Mouse (Mus musculus) thymus, postnatal 0 days (tissue): ENCODE data around the gene C1qtnf2. TPM values are rescaled to one million over a fixed set of nuclear protein-coding genes. Genes with fewer than 3 reads are reported as not detected.
A peak's percentile ranks its signal among the peaks of the same experiment; 100 is the strongest.

Experiments
- DNase-seq: peaks from one replicate; pipeline ENCODE4 v3.0.0-alpha.2; 2015; ENCODE audit warnings: low spot score
- polyA plus RNA-seq: library from polyadenylated mRNA; unstranded; fragments of >200 nt; fragmentation: Nextera tagmentation; extraction: Ambion mirVana; gene quantifications from 2 replicates; pipeline ENCODE4 v1.2.1, GENCODE M21; 2015

The C1qtnf2 gene
- polyA plus RNA-seq, 1 experiment from 2014 or later: 5.6 TPM

DNA sequence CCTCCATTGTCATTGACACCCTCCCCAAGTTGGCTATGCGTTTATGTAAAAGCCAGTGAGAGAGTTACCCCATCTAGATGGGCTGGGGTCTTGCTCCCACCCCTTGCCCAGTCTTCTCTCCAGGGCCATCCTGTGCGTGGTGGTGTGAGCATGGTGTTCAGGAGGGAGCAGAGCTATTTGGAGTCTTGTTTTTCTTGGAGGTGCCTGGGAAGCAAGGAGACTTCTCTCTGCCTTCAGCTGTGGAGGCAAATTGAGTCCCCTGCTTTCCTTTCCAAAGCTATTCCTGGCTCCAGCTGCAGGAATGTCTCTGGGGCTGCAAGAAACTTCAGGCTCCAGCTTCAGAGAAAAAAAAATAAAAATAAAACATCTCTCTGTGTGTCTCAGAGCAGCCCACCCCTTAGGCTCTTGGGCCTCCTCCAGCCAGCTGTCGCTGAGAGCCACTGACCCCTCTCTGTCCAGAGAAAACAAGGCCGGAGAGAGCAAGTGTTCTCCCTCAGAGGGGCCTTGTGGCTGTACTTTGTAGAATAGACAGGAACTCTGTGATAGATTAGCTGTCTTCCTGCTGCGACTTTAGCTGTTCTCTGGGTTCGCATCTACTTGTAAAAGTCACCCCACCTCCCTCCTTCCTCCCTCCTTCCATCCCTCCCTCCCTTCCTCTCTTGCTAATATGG lies 9.2 kb downstream of the C1qtnf2 start:
- DNase-seq: no peak

DNA sequence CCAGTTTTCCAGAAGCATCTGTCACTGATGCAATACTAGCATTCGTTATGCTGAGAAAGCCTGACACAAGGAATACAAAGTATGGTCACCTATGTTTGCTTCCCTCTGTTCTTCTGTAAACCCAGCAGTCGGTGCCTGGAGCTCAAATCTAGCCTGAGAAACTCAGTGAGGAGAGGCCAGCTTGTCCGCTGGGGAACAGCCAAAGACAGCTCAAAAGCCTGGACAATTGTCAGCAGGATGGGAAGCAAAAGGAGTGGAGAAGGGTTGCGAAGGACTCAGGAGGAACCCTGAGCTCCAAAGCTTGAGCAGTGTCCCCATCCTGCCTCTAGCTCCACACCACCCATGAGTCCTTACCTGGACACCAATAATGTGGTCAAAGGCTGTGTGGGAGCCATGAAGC lies 10.0 kb downstream of the C1qtnf2 start:
- DNase-seq: no peak

DNA sequence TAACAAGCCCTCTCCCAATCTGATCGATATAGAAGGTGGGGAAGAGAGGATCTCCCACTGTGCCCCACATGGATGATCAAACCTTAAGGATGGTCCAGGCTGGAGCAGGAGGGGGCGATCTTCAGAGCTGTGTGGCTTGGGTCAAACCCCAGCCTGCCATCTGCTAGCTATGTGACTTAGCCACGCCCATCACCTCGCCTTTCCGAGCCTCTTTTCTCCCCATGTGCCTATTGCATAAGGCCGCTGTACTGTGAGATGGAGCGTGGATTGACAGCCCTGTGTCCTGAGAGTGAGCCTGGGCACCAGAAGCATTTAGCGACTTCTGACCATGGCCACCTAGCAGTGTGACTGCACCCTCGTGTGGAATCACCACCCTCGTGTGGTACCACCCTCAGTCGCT lies 10.6 kb downstream of the C1qtnf2 start:
- DNase-seq: no peak

DNA sequence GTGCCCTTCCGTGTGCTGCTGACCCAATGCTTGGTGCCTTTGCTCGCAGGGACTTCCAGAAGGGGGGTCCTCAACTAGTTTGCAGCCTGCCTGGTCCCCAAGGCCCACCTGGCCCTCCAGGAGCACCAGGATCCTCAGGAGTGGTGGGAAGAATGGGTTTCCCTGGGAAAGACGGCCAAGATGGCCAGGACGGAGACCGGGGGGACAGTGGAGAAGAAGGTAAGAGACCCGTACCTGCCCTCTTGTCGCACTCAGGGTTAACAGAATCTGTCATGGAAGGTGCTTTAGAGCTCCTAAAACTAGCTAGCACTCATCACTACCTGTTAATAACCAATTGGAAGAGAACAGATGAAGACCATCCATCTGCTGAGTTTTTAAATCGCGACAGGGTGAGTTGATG lies 11.8 kb downstream of the C1qtnf2 start:
- no peak for DNase-seq

DNA sequence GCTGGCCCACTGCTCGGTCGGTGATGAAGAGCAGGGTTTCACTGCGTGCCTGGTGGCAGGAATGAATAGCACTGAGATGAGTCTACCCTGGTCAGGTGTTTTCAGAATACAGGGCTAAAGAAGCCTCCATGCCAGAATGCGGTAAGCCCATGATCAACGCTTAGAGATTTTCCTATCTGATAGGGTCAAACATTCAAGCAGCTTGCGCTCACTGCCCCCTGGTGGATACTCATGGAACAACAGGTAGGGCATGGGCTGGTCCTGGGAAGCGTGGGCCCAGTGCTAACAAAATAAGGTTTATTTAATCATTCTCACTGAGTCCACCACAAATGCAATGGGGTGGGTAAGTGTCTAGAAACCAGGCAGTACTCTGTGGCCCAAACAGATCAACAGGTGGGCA lies 18.6 kb downstream of the C1qtnf2 start:
- DNase-seq: peak; percentile 59

DNA sequence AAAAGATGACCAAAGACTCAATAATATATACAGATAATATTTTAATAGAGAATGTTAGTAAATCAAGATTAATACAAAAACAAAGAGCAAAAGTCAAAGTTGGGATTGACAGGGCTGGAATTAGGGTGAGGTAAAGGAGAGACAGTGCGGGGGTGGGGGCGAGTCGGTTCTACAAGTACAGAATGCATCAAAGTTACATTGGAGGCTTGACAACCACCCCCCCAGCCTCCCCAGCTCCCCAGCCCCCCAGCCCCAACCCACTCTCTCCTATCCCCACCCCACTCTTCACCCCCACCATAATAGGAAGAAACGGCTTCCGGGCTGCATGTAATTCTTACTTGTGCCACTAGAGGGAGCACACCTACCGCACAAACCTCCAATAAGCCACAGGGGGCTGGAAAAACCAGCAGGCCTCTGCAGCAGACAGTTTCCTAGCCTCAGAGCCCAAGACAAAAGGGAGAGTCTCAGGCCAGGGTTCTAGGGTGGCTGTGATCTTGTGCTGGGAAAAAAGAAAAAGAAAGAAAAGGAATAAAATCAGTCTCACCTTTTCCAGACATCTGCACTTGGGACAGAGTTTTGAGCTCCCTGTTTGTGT lies 19.8 kb downstream of the C1qtnf2 start:
- peak; percentile 81 for DNase-seq

DNA sequence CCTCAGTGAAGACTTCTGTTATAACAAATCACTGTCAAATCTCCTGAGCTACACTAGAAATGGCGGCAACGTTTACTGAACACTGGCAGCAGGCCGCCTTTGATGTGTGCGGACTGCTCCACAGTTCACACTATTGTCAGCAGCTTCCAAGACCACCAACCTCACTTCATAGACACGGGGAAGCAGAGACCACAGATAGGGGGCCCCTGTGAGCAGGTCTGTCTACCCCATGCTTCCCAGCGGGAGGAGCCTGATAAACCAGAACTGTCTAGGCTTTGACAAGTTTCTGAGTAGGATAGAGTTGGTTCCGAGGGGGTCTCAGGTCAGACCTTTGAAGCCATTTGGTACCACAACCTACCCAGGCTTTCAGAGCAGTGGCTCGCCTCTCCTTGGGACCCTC lies 21.0 kb downstream of the C1qtnf2 start:
- DNase-seq: no peak

DNA sequence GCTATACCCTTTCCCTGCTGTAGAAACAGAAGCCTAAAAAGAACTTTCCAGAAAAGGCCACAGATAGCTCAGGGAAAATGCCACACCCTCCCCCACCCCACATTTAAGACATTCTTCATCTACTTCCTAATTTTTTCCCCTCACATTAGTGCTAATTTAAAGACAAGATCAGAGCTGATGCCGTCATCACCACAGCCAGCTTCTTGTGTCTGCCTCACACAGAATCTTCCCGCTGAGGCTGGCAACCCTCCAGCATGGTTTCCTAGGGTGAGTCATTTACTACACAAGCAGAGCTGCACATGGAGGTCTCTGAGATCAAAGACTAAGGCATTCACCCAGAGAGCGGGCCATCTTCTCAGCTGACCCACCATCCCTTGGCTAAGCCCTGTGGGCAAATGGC lies 21.5 kb downstream of the C1qtnf2 start:
- no peak for DNase-seq

DNA sequence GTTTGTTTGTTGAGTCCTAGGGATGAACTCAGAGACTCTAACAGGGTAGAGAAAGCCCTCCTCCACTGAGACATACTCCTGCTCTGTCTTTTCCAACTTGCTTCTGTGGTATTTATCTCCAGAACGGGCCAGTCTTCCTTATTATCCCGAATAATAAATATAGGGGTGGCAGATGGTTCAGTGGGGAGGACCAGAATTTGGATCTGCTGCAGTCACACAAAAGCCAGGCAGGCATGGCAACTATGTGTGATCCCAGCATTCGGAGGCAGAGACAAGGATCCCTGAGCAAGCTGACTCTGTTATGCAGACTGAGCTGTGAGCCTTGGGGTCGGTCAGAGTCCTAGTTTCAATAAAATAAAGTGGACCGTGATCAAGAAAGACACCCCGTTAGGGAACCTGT lies 27.2 kb downstream of the C1qtnf2 start:
- DNase-seq: no peak

DNA sequence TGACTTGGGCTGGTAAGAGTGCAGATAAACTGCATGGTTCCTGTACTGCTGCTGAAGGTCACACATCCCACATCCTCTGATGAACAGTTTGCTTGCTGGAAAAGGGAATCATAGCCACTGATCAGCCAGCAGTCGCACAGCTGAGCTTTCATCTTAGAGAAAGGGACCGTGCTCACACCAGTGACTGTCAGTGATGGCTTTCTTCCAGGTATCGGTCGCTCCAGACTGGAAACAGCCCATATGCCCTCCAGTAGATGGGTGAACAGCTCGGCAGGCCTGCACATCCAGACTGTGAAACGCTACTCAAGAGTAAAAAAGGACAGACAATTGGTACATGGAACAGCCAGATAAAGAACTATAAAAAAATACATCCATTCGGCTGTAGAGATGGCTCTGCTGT lies 31.1 kb downstream of the C1qtnf2 start:
- DNase-seq: no peak

DNA sequence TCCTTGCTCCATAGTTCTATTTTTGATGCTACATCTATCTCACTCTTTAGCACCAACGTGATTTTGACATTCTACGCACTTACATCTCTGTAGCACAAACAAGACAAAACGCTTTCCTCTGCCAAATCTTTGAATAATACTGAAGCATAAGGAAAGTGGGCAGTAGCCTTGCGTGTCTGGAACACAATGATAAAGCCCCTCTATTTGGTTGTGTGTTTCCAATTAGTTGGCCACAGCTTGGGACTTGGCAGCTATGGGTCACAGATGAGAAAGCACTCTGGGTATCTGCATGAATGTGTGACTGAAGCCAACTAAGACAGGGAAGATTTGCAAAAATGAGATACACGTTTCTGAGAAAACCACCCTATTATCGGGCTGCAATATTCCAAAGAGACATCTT lies 33.9 kb downstream of the C1qtnf2 start:
- no peak for DNase-seq

DNA sequence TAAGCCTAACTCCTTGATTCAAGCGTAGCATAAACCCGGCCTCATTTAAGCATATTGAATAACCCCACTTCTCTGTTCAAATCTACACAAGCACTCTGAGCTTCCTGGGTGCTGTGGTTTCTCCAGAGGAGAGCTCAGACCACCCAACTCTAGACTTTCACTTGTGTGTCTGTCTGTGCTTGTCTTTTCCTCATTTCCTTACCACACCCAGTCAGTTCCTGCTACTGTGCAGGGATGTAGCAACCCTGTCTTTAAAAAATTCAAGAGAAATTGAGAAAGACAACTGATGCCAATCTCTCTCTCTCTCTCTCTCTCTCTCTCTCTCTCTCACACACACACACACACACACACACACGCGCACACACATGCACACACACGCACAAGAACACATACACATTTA lies 35.8 kb downstream of the C1qtnf2 start:
- no peak for DNase-seq

DNA sequence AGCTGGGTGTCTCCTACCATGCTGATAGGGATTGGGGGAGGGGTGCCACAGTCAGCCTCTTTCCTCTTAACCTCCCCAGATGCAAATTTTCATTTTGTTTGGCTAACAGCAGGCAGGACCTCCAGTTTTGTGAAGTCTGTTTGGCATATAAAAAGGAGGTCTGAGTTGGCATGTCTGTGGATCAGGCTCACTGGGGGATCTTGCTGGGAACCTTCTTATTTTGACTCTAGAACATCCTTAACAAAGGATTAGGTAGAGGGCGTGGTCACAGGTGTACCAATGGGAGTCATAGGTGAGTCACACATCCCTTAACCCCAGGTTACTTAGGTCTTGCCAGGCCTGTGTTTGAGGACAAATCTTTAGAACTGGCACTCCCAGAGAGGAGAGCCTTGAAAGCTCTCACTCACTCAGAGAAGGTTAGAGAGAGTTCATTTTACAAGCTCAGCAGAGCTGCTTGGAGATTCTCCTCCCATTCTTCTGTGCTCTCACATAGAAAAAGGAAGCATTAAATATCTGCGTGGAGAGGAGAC lies 38.6 kb downstream of the C1qtnf2 start:
- DNase-seq: no peak

DNA sequence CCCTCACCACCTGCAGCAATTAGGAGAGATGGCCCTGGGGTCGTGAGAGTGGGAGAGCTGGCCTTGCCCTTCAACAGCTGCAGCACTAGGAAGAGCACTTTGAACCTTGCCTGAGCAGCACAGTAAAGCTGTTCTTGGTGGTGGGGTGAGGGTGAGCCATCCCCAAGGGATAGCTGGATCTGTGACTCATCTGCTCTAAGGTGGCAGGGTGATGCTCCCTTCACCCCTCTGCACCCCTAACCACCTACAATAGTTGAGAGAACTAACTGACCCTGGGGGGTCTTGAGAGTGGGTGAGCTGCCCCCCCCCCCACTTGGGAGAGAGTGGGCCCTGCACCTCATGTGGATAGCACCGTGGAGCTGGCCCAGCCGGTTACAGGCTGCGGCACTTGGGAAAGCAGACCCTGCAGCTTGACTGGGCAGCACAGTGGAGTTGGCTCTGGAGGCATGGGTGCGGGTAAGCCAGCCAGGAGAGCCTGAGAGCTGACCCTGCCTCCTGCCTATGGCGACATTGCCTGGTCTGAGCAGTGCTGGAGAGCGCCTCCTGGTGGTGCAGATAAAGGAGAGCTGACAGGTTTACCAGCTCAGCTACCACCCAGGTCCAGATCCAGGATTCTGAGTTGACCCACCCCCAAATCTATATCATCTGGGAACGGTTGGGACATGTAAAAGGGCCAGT lies 42.4 kb downstream of the C1qtnf2 start:
- peak; percentile 33 for DNase-seq

DNA sequence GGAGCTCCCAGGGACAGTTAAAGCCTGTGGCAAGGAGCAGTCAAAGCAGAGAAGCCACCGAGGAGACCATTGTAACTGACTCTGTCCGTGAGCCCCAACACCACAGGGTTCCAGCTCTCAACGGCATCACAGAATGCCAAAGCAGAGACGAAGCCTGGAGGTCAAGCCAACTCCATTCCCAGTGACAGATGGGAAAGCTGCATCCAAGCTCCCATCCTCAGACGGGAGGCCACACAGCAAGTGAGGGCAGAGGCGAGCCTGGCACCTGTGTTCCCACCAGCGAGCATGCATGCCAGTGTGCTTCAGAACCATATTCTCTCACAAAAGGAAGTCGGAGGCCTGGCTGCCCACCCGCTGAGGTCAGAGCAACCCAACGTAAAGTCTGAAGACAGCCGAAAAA lies 43.6 kb downstream of the C1qtnf2 start:
- no peak for DNase-seq

DNA sequence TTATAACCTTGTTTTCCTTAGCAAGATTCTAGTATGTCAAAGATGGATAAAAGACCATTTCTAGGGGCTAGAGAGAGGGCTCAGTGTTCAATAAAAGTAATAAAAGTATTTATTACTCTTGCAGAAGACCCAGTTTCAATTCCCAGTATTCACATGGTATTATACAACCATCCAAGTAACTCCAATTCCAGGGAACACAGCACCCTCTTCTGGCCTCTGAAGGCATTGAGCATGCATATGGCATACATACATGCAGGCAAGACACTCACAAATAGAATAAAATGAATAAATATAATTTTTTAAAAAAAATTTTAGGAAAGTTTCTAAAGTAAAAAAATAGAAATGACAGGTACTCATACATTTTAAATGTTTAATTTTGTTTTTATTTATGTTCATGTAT lies 44.0 kb downstream of the C1qtnf2 start:
- DNase-seq: no peak

DNA sequence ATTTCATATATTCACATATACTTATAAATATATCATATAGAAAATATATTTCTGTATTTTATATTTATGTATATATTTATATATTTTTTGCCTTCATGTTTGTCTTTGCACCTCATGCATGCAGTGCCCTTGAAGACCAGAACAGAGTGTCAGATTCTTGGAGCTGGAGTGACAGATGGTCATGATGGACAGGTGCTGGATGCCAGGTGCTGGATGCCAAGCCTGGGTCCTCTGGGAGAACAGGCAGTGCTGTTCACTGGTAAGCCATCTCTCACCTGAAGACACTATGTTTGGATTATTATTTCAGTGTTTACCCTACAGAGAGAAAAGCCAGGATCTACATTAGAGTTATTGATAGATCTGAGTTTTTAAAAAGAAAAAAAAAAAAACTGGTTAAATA lies 44.7 kb downstream of the C1qtnf2 start:
- no peak for DNase-seq

DNA sequence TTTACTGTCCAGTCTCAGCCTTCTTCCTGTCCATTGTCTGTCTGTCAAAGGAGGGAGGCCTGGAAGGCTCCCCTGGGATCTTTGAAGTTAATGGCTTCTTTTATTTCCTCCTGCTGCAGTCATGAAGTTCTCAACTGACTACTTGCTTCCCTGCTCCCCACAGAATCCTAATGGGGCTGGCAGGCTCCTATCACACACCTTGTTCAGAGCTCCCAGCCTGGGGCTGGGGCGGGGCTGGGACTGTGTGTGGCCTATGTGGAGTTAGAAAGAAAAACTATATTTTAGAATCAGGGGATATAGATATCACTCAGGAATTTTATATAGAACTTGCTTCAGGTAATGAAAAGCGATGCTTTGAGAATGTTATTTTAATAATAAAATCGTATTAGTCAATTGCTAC lies 46.4 kb downstream of the C1qtnf2 start:
- no peak for DNase-seq

DNA sequence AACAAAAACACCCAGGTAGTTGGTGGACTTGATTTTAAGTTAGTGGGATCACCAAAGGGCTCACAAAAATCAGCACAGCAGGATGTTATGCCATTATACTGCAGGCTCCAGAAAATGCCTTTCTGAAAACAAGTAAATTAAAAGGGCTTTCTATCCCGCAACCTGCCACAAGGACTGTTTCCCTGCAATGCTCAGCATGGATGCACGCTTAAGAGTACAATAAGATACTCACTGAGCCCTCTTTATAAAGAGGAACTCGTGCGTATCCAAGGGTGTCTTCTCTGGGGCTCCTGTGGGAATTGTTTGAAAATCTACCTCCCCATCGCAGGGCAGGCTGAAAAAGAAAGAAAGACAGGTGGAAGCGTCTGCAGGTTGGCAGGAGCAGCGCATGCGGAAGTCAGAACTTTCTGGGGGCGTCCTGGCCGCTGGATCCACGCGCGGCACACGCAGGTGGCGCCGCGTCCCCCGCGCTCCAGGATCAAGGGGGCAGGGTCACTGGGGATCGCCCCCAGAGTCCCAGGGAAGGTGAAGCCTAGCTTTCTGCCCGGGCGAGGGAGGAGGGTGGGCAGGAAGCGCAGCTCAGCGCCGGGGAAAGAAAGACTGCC lies 54.1 kb downstream of the C1qtnf2 start:
- no peak for DNase-seq

DNA sequence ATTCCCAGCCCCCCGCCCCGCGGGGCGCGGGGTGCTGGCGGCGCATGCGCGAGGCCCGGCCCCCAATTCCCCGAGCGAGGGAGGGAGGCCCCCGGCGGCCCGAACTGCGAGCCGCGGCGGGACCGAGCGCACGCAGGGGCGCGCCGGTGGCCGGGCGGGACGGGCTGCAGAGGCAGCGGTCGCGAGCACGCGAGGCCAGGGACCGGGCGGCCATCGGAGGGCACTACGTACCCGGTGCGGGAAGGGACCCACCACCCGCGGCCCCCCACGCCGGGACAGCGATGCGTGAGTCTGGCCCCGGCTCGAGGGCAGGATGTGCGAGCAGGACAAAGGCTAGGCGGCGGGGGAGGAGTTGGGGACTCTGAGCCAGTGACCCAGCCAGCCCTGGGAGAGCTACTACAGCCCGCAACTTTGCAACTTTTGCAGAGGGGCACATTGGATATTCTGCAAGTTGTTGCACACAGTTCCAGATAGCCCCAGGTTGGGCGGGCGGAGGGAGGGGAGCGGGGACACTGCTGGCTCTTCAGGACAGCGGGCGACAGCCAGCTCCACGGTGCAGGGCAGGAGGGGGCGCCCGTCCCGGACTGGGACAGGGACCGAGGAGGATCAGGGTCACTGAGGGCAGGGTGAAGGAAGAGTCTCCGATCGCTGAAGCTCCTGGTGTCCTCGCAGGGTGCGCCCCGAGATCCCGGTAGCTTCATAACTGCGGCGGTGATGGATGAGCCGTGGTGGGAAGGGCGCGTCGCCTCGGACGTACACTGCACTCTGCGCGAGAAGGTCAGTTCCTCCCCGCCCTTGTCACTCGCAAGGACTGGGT lies 54.8 kb downstream of the C1qtnf2 start, which contains the start of gene Ccnjl:
TSS of gene Ccnjl (plus strand) at position 102 of the 817 bp plus-strand sequence.
- peak; percentile 85 for DNase-seq

DNA sequence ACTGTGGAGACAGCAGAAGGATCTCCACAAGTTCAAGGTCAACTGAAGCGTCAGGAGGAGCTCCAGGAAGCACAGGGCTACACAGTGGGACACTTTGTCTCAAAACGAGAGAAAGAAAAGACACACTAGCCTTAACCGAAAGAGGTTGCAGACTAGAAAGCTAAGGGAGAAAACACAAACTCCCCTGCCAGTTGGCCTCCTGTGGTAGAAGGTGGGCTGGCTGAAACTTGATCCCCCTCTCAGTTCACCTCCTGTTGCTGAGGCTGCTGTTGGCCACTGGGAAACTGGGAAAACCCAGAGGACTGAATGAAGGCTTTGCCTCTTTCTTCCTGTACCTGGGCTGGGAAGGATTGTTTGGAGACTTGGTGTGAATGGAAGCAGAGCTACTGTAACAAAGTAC lies 56.0 kb downstream of the C1qtnf2 start:
- no peak for DNase-seq
